Mouse (Mus musculus) E14TG2a.4 (cell line): Measurements from ENCODE around the gene Fcgr4.

Source experiments
- H3K27me3 ChIP-seq: 2 replicates; pipeline ENCODE4 v1.6.1; 2014; ENCODE audit warnings: low read length, control low read depth; ENCODE audit not compliant: insufficient read depth
- H3K36me3 ChIP-seq: 2 replicates; pipeline ENCODE4 v1.6.1; 2014; ENCODE audit warnings: low read length, control low read depth; ENCODE audit not compliant: insufficient read depth
- H3K4me1 ChIP-seq: replicated peaks from 2 replicates; pipeline ENCODE4 v1.6.1; 2014; ENCODE audit warnings: low read depth, low read length, control low read depth
- H3K4me3 ChIP-seq: replicated peaks from 2 replicates; pipeline ENCODE4 v1.5.1; 2014; ENCODE audit warnings: mild to moderate bottlenecking, low read length
- H3K9me3 ChIP-seq: 2 replicates; pipeline ENCODE4 v1.6.1; 2014; ENCODE audit warnings: low read length, control low read depth
- CTCF ChIP-seq: conservative IDR thresholded peaks from 2 replicates; pipeline ENCODE4 v1.5.1; 2014; ENCODE audit warnings: low read length
- NANOG ChIP-seq: IDR thresholded peaks from 2 replicates; pipeline ENCODE4 v1.6.1; 2014; ENCODE audit warnings: borderline replicate concordance, low read length, mixed read lengths
- POU5F1 ChIP-seq: IDR thresholded peaks from 2 replicates; pipeline ENCODE4 v1.6.1; 2014; ENCODE audit warnings: low read length, borderline replicate concordance

Gene Fcgr4

GRCm38 (mm10) chr1:171036550-171037324 lies 18.0 kb downstream of the Fcgr4 start:
- H3K9me3 ChIP-seq = no peaks in the 10 kb centered on the region
- H3K27me3 ChIP-seq = peaks cover 18% of the 10 kb centered on the region
- peaks cover 25% of the 10 kb centered on the region for H3K4me1 ChIP-seq
- TF ChIP-seq NANOG (no peak), POU5F1 (no peak), CTCF (no peak)
- H3K4me3 ChIP-seq = peak overlapping the region; percentile 99
- no peaks in the 10 kb centered on the region for H3K36me3 ChIP-seq

- TF ChIP-seq POU5F1 (no peak), CTCF (no peak), NANOG (no peak)
- Histone ChIP-seq H3K4me3 (peak overlapping the region; percentile 99), H3K27me3 (peaks cover 5% of the 10 kb centered on the region), H3K36me3 (no peaks in the 10 kb centered on the region), H3K9me3 (no peaks in the 10 kb centered on the region), H3K4me1 (peaks cover 19% of the 10 kb centered on the region)
Measured at GRCm38 (mm10) chr1:171037861-171038721, 19.4 kb downstream of the Fcgr4 start.

GRCm38 (mm10) chr1:171039135-171039534 lies 20.4 kb downstream of the Fcgr4 start:
- peaks cover 7% of the 10 kb centered on the region for H3K9me3 ChIP-seq
- TF ChIP-seq CTCF = 0 out of 2 replicates have a peak, but pooled peaks have one; percentile 24
- TF ChIP-seq NANOG = no peak
- H3K36me3 ChIP-seq = no peaks in the 10 kb centered on the region
- peak overlapping the region; percentile 99 for H3K4me3 ChIP-seq
- peaks cover 12% of the 10 kb centered on the region for H3K4me1 ChIP-seq
- no peaks in the 10 kb centered on the region for H3K27me3 ChIP-seq

- H3K27me3 ChIP-seq = no peaks in the 10 kb centered on the region
- peaks cover 5% of the 10 kb centered on the region for H3K4me1 ChIP-seq
- no peak overlapping the region for H3K4me3 ChIP-seq
- TF ChIP-seq POU5F1 (no peak), CTCF (no peak), NANOG (no peak)
- H3K9me3 ChIP-seq = peaks cover 15% of the 10 kb centered on the region
- no peaks in the 10 kb centered on the region for H3K36me3 ChIP-seq
Measured at GRCm38 (mm10) chr1:171039880-171040279, 21.2 kb downstream of the Fcgr4 start.

GRCm38 (mm10) chr1:171043594-171044153 lies 25.0 kb downstream of the Fcgr4 start:
- Histone ChIP-seq H3K27me3 (no peaks in the 10 kb centered on the region), H3K9me3 (peaks cover 47% of the 10 kb centered on the region), H3K36me3 (no peaks in the 10 kb centered on the region), H3K4me3 (no peak overlapping the region), H3K4me1 (no peaks in the 10 kb centered on the region)
- TF ChIP-seq CTCF (no peak), NANOG (no peak), POU5F1 (no peak)

GRCm38 (mm10) chr1:171044365-171045078 lies 25.8 kb downstream of the Fcgr4 start:
- TF ChIP-seq NANOG (no peak), CTCF (no peak), POU5F1 (no peak)
- H3K27me3 ChIP-seq = no peaks in the 10 kb centered on the region
- H3K36me3 ChIP-seq = no peaks in the 10 kb centered on the region
- peaks cover 56% of the 10 kb centered on the region for H3K9me3 ChIP-seq
- no peak overlapping the region for H3K4me3 ChIP-seq
- H3K4me1 ChIP-seq = no peaks in the 10 kb centered on the region

- Histone ChIP-seq H3K4me1 (no peaks in the 10 kb centered on the region), H3K27me3 (no peaks in the 10 kb centered on the region), H3K9me3 (peaks cover 61% of the 10 kb centered on the region), H3K4me3 (no peak overlapping the region), H3K36me3 (no peaks in the 10 kb centered on the region)
- TF ChIP-seq POU5F1 (no peak), NANOG (no peak), CTCF (no peak)
Measured at GRCm38 (mm10) chr1:171045079-171045465, 26.4 kb downstream of the Fcgr4 start.

GRCm38 (mm10) chr1:171046501-171046900 lies 27.8 kb downstream of the Fcgr4 start:
- H3K4me1 ChIP-seq = peaks cover 6% of the 10 kb centered on the region; the same call in 1 of the 2 replicates

More at GRCm38 (mm10) chr1:171046501-171046900, 27.8 kb downstream of the Fcgr4 start:
- H3K4me3 ChIP-seq = no peak overlapping the region
- TF ChIP-seq NANOG (no peak), POU5F1 (no peak), CTCF (no peak)
- H3K36me3 ChIP-seq = no peaks in the 10 kb centered on the region
- H3K9me3 ChIP-seq = peaks cover 62% of the 10 kb centered on the region
- H3K27me3 ChIP-seq = no peaks in the 10 kb centered on the region
